Mouse (Mus musculus): ENCODE measurements around the gene Pitpnc1.

DNA sequence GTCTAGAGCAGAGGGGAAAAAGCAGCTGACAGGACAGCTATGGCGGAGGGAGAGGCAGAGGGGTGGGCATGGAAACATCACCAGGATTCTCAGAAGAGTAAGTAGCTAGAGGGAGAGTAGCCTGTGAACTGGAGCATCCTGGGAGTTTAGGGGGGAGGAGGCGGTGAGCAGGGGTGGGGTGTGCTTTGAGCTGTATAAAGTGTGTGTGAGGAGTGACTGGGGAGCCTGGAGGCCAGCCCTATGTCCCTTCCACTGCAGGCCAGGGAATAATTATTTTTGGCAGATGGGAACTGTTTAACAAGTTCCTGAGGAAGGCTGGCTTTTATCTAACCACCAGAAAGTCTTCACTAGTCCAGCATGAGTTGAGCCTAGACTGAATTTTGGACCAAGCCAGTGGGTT is 275.2 kb downstream of the Pitpnc1 start:
- TF ChIP-seq POLR2A (IDR thresholded peaks at IDR 0.05; ENCODE audit: borderline replicate concordance, insufficient read depth, low read length) = no peak
- TF ChIP-seq CTCF (IDR thresholded peaks at IDR 0.05; ENCODE audit: borderline replicate concordance, insufficient read depth, low read depth, low read length) = no peak
